Comparison of ENCODE assay signal across 8 mouse cellular contexts in genomic region chr6:86668580-86669239, GRCm38 (mm10). TPM values are rescaled to one million over a fixed set of nuclear protein-coding genes. Genes with fewer than 3 reads are reported as not detected.
DNase-seq lines count a peak whose midpoint lies in the region; ATAC-seq and TF ChIP-seq lines count a peak whose summit lies in the region.

Gene Mxd1, minus strand, starts transcription at chr6:86669161.

- no peak for TF ChIP-seq POLR2A in CH12.LX (IDR thresholded peaks at IDR 0.05; ENCODE audit: low read depth, low read length)
- TF ChIP-seq POLR2A in cortical plate, adult 2 months (IDR thresholded peaks at IDR 0.05; ENCODE audit: extremely low read depth, insufficient read depth, low read length), result 0 out of 2 replicates have a peak, but pooled peaks have one; percentile 14

- peaks cover 3% of the 10 kb centered on the region; the same call in 1 of the 2 replicates for H3K79me2 ChIP-seq in CH12.LX (replicated peaks; ENCODE audit: control insufficient read depth, extremely low read depth, insufficient read depth, poor library complexity, severe bottlenecking)

- TF ChIP-seq CTCF in CH12.LX (conservative IDR thresholded peaks at IDR 0.05 in 1 of 2, IDR thresholded peaks at IDR 0.05 in 1 of 2; ENCODE audit: low read depth in 2 of 2, low read length in 2 of 2), result no peak
- no peak for TF ChIP-seq CTCF in cortical plate, adult 2 months (IDR thresholded peaks at IDR 0.05; ENCODE audit: extremely low read depth, insufficient read depth, low read length)

- TF ChIP-seq EP300 in CH12.LX (IDR thresholded peaks at IDR 0.05; ENCODE audit: low read length), result no peak

- H3K9ac ChIP-seq in heart, embryonic 15.5 days, result peak within 1 kb of the TSS; percentile 75
- H3K9ac ChIP-seq in CH12.LX (ENCODE audit: insufficient read depth, low read depth), result peak within 1 kb of the TSS; percentile 72
- peak within 1 kb of the TSS; percentile 90 for H3K9ac ChIP-seq in liver, embryonic 15.5 days
- peak within 1 kb of the TSS; percentile 93 for H3K9ac ChIP-seq in stomach, embryonic 16.5 days (ENCODE audit: low read length)

- dilution Hi-C loops in CH12.LX (cut with MboI; ENCODE audit: extremely low pct_ligation_motif_present, extremely low pct_unique_long_range_greater_than_20kb, low sequenced_read_pairs), result no loop called here

- peak within 1 kb of the TSS; percentile 64 for H3K27ac ChIP-seq in heart, embryonic 15.5 days
- no peak within 1 kb of the TSS for H3K27ac ChIP-seq in CH12.LX (ENCODE audit: insufficient read depth, low read depth)
- 0 out of 2 replicates have a peak within 1 kb of the TSS, but pooled peaks have one; percentile 14 for H3K27ac ChIP-seq in cortical plate, adult 2 months (ENCODE audit: insufficient read depth, low read length)
- H3K27ac ChIP-seq in liver, embryonic 15.5 days (replicated peaks), result peak within 1 kb of the TSS; percentile 91
- peak within 1 kb of the TSS; percentile 84 for H3K27ac ChIP-seq in stomach, embryonic 16.5 days (ENCODE audit: low read length)

- H3K4me2 ChIP-seq in heart, embryonic 15.5 days, result peak within 1 kb of the TSS; percentile 82
- peak within 1 kb of the TSS; percentile 95 for H3K4me2 ChIP-seq in CH12.LX (ENCODE audit: insufficient read depth, low read depth, poor library complexity, severe bottlenecking)
- H3K4me2 ChIP-seq in liver, embryonic 15.5 days, result peak within 1 kb of the TSS; percentile 86
- peak within 1 kb of the TSS; percentile 92 for H3K4me2 ChIP-seq in stomach, embryonic 16.5 days (ENCODE audit: low read depth, low read length)

- in situ Hi-C loops in CH12.LX (cut with MboI; ENCODE audit: low pct_ligation_motif_present, low pct_unique_long_range_greater_than_20kb, low sequenced_read_pairs), result loop anchor here (5.0 kb wide), 1 partner anchor 131 kb away; no protein-coding TSS in a partner anchor

- peaks cover 18% of the 10 kb centered on the region for H3K4me1 ChIP-seq in heart, embryonic 15.5 days (replicated peaks)
- H3K4me1 ChIP-seq in CH12.LX (ENCODE audit: control insufficient read depth in 1 of 2, insufficient read depth in 2 of 2), result peaks cover 2 to 15% of the 10 kb centered on the region in 2 experiments; a peak in 3 of 4 replicates
- H3K4me1 ChIP-seq in cortical plate, adult 2 months (ENCODE audit: control insufficient read depth, insufficient read depth, low read length), result peaks cover 9% of the 10 kb centered on the region
- peaks cover 58% of the 10 kb centered on the region for H3K4me1 ChIP-seq in liver, embryonic 15.5 days (replicated peaks)
- peaks cover 20% of the 10 kb centered on the region for H3K4me1 ChIP-seq in stomach, embryonic 16.5 days (ENCODE audit: control insufficient read depth, insufficient read depth, low read length)

- TF ChIP-seq RAD21 in CH12.LX (IDR thresholded peaks at IDR 0.05; ENCODE audit: low read depth, low read length), result no peak

- DNase-seq in heart, postnatal 25 days (ENCODE audit: low spot score), result no peak
- no peak for DNase-seq in CH12.LX (ENCODE audit: extremely low read depth)
- no peak for DNase-seq in cerebellum, postnatal 4 days (ENCODE audit: low spot score in 2 of 2)

- H3K27me3 ChIP-seq in heart, embryonic 15.5 days, result no peaks in the 10 kb centered on the region
- H3K27me3 ChIP-seq in CH12.LX (replicated peaks), result peaks cover 2% of the 10 kb centered on the region
- H3K27me3 ChIP-seq in liver, embryonic 15.5 days, result no peaks in the 10 kb centered on the region
- no peaks in the 10 kb centered on the region for H3K27me3 ChIP-seq in stomach, embryonic 16.5 days (ENCODE audit: control insufficient read depth, insufficient read depth, low read length)

- H3K9me3 ChIP-seq in heart, embryonic 15.5 days (replicated peaks), result no peaks in the 10 kb centered on the region
- H3K9me3 ChIP-seq in CH12.LX (replicated peaks; ENCODE audit: low read length), result no peaks in the 10 kb centered on the region
- H3K9me3 ChIP-seq in liver, embryonic 15.5 days (replicated peaks), result no peaks in the 10 kb centered on the region
- H3K9me3 ChIP-seq in stomach, embryonic 16.5 days (replicated peaks; ENCODE audit: control insufficient read depth, low read length), result no peaks in the 10 kb centered on the region

- WGBS in heart, embryonic 15.5 days, result 0% methylated on average over 58 of the region's 76 CpGs
- WGBS in liver, embryonic 15.5 days (ENCODE audit: insufficient replicate concordance), result 1% methylated on average over 59 of the region's 76 CpGs
- WGBS in stomach, embryonic 16.5 days, result under 1% methylated on average over 58 of the region's 76 CpGs

- H3K4me3 ChIP-seq in heart, embryonic 15.5 days, result peak within 1 kb of the TSS; percentile 79
- H3K4me3 ChIP-seq in CH12.LX (replicated peaks in 1 of 3; ENCODE audit: low read depth in 2 of 3, low read length in 2 of 3, poor library complexity in 1 of 3), result peak within 1 kb of the TSS; percentile 53 to 86 (median 72)
- peak within 1 kb of the TSS; percentile 53 for H3K4me3 ChIP-seq in cortical plate, adult 2 months (ENCODE audit: insufficient read depth, low read length)
- H3K4me3 ChIP-seq in liver, embryonic 15.5 days (replicated peaks), result peak within 1 kb of the TSS; percentile 87
- H3K4me3 ChIP-seq in stomach, embryonic 16.5 days (replicated peaks; ENCODE audit: low read length), result peak within 1 kb of the TSS; percentile 91

- ATAC-seq in heart, embryonic 15.5 days (replicated peaks; ENCODE audit: insufficient number of reproducible peaks, insufficient read depth, low FRiP score, low read depth), result peak; percentile 2; the same call in 1 of the 2 replicates
- no peak for ATAC-seq in inflammation-experienced regulatory T-cells, adult 6 months
- peak; percentile 5 for ATAC-seq in liver, embryonic 15.5 days (ENCODE audit: insufficient read depth)
- ATAC-seq in stomach, embryonic 16.5 days (ENCODE audit: insufficient read depth, low FRiP score), result 0 out of 2 replicates have a peak, but pooled peaks have one; percentile 0

- H3K36me3 ChIP-seq in heart, embryonic 15.5 days, result peaks cover 21% of the 10 kb centered on the region; the same call in 1 of the 2 replicates
- H3K36me3 ChIP-seq in CH12.LX (replicated peaks in 1 of 2; ENCODE audit: control insufficient read depth in 1 of 2, insufficient read depth in 1 of 2, low read length in 1 of 2), result peaks cover 18 to 40% of the 10 kb centered on the region in 2 experiments
- peaks cover 57% of the 10 kb centered on the region for H3K36me3 ChIP-seq in liver, embryonic 15.5 days (replicated peaks)
- 0 out of 2 replicates have a peak, but pooled peaks cover 2% of the 10 kb centered on the region for H3K36me3 ChIP-seq in stomach, embryonic 16.5 days (ENCODE audit: control insufficient read depth, insufficient read depth, low read length)

- intact Hi-C loops in heart, postnatal 25 days (cut with DNase I), result no loop called here

TF ChIP-seq in CH12.LX, 34 proteins besides CTCF, POLR2A, EP300 and RAD21 (continues in another document):
- TF ChIP-seq ZC3H11A (IDR thresholded peaks at IDR 0.05; ENCODE audit: low read depth, low read length) (no peak), SMC3 (IDR thresholded peaks at IDR 0.05; ENCODE audit: low read depth, low read length) (no peak), E2F4 (IDR thresholded peaks at IDR 0.05; ENCODE audit: insufficient replicate concordance, low read depth, low read length) (no peak), CHD1 (IDR thresholded peaks at IDR 0.05; ENCODE audit: low read depth, low read length) (no peak), SIN3A (IDR thresholded peaks at IDR 0.05; ENCODE audit: low read length) (peak; percentile 79), ELF1 (IDR thresholded peaks at IDR 0.05; ENCODE audit: low read depth, low read length) (no peak), POLR2AphosphoS2 (IDR thresholded peaks at IDR 0.05; ENCODE audit: low read depth, low read length) (no peak), JUND (conservative IDR thresholded peaks at IDR 0.05; ENCODE audit: low read depth, low read length) (no peak), GABPA (IDR thresholded peaks at IDR 0.05; ENCODE audit: insufficient replicate concordance, low read depth, low read length) (no peak), BHLHE40 (IDR thresholded peaks at IDR 0.05; ENCODE audit: low read depth, low read length) (no peak), UBTF (IDR thresholded peaks at IDR 0.05; ENCODE audit: low read depth, low read length) (no peak), HCFC1 (IDR thresholded peaks at IDR 0.05; ENCODE audit: low read depth, low read length) (no peak), MEF2A (IDR thresholded peaks at IDR 0.05; ENCODE audit: borderline replicate concordance, low read depth, low read length) (no peak), TCF12 (IDR thresholded peaks at IDR 0.05; ENCODE audit: low read depth, low read length) (0 out of 2 replicates have a peak, but pooled peaks have one; percentile 27), ZNF384 (IDR thresholded peaks at IDR 0.05; ENCODE audit: low read depth, low read length) (no peak), TBP (conservative IDR thresholded peaks at IDR 0.05; ENCODE audit: low read depth, low read length) (no peak), MXI1 (IDR thresholded peaks at IDR 0.05; ENCODE audit: low read depth, low read length) (peak; percentile 21; the same call in 1 of the 2 replicates), JUN (IDR thresholded peaks at IDR 0.05; ENCODE audit: insufficient read depth, low read depth, low read length) (no peak), USF2 (conservative IDR thresholded peaks at IDR 0.05; ENCODE audit: low read depth, low read length) (no peak), MAX (IDR thresholded peaks at IDR 0.05; ENCODE audit: low read length) (no peak), KAT2A (IDR thresholded peaks at IDR 0.05; ENCODE audit: insufficient replicate concordance, low read length) (no peak), ZMIZ1 (IDR thresholded peaks at IDR 0.05; ENCODE audit: low read depth, low read length) (0 out of 2 replicates have a peak, but pooled peaks have one; percentile 5), ETS1 (conservative IDR thresholded peaks at IDR 0.05; ENCODE audit: low read depth, low read length) (no peak), MAFK (IDR thresholded peaks at IDR 0.05; ENCODE audit: insufficient replicate concordance, low read length) (no peak), NRF1 (IDR thresholded peaks at IDR 0.05; ENCODE audit: low read depth, low read length) (no peak), USF1 (IDR thresholded peaks at IDR 0.05; ENCODE audit: low read depth, low read length) (no peak)

RNA-seq across cellular contexts. Expression of gene Mxd1, which starts in this region (rescaled TPM):
- 7.6 and 9.8 TPM in 2 replicates for polyA plus RNA-seq in heart, embryonic 15.5 days (2015; fragmentation: Nextera tagmentation; extraction: Ambion mirVana)
- total RNA-seq in heart, postnatal 25 days (2021), result 1 to 10 TPM; 7.5 to 9.1 TPM
- 0.88 and 1.6 TPM in 2 replicates for total RNA-seq in CH12.LX (2012; rRNA removed)
- 0.45 and 0.50 TPM in 2 replicates for total RNA-seq in CH12.LX (2014; rRNA removed)
- 0.90 and 0.97 TPM in 2 replicates for polyA plus RNA-seq in CH12.LX (2012; ENCODE audit: insufficient read length, low read depth)
- 20.6 and 20.8 TPM in 2 replicates for polyA plus RNA-seq in cortical plate, adult 2 months (2012; rRNA removed)
- 10 to 100 TPM; 13.1 to 22.6 (median 13.8) TPM for polyA plus RNA-seq in inflammation-experienced regulatory T-cells, adult 6 months (2017; shearing (Covaris generic))
- polyA plus RNA-seq in liver, embryonic 15.5 days (2015; fragmentation: Nextera tagmentation; extraction: Ambion mirVana), result 48.8 and 58.0 TPM in 2 replicates
- polyA plus RNA-seq in stomach, embryonic 16.5 days (2015; fragmentation: Nextera tagmentation; extraction: Ambion mirVana), result 21.5 and 30.5 TPM in 2 replicates
